Mouse (Mus musculus) WW6 (cell line): ENCODE measurements around the gene Ssx2ip.

Experiments
- DNase-seq: peaks from one replicate; pipeline ENCODE4 v3.0.0-alpha.2; 2013; ENCODE audit warnings: low read depth, low spot score

Gene Ssx2ip

GRCm38 (mm10) chr3:146404311-146405201 is at the start of gene Ssx2ip:
Gene Ssx2ip, plus strand, starts transcription at chr3:146404642.
- DNase-seq = peak; percentile 80

- DNase-seq = no peak
Measured at GRCm38 (mm10) chr3:146355146-146355545, 49.3 kb upstream of the Ssx2ip start.

DNA sequence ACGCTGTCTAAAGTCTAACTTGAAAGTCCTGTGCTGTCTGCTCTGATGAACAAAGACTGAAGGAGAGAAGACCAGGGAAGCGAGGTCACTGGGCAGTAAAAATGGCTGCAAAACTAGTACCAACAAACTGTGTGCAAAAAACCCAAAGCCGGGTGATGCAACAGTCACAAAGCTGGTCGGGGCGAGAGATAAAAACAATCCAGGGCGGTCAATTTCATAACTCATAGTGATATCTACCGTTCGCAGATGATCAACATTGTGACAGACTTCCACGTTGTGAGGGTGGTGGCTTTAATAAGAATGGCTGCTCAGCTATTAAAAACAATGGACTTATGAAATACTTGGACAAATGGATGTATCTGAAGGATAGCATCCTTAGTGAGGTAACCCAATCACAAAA is 39.0 kb upstream of the Ssx2ip start:
- DNase-seq = no peak

DNA sequence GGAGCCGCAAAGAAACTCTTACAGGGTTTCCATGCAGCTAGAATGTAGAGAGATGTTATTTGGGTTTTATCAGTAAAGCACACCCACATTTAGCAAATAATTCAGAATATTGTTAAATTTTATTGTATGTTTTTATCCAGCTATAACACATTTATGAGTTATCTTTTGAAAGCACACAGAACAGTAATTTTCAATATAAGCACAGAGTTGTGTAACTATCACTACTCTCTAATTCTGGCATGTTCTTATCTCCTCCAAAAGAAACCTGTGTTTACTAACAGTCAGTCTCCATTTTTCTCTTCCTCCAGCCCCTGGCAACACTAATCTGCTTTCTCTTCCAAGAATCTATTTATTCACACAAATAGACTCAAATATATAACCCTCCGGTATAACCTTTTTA is 37.4 kb upstream of the Ssx2ip start:
- no peak for DNase-seq

DNA sequence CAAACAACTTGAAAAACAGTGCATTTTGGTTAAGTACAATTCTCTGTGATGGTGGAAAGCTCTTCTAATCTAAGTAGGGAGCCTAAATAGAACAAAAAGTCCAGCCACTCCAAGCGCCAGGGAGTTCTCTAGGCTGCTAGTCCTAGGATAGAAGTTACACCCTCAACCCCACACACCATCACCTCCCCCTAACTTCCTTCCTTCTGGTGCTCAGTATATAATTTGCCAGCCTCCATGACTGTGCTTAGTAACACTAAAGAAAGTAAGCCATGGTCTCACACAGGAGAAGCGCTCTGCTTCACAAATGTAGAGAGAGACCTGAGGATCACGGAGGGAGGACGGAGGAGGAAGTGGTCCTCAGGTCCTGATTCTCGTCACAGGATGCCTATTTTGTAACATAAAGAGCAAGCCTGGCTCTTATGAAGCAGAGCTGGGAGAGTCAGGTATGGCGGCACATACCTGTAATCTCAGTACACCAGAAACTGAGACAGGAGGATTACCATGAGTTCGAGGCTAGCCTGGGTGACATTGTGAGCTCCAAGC is 33.8 kb upstream of the Ssx2ip start:
- no peak for DNase-seq

DNA sequence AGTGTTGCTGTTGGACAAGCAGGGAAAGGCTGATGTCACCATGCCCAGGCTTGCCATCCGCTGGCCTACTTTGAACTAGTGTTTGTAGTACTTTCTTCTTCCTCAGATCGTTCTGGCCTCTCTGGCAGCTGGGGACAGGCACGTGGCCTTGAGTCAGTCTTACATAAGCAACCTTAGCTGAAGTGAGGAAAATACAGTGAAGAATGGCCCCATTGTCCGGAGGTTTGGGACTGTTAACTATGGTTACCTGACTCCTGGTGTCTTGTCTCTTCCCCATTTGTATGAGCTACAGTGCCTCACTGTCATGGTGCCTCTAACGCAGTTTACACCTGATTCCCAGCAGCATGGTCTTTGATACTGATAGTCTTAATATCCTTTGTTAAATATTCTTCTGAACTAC is 33.2 kb upstream of the Ssx2ip start:
- no peak for DNase-seq

- no peak for DNase-seq
Measured at GRCm38 (mm10) chr3:146374596-146375175, 29.8 kb upstream of the Ssx2ip start.

DNA sequence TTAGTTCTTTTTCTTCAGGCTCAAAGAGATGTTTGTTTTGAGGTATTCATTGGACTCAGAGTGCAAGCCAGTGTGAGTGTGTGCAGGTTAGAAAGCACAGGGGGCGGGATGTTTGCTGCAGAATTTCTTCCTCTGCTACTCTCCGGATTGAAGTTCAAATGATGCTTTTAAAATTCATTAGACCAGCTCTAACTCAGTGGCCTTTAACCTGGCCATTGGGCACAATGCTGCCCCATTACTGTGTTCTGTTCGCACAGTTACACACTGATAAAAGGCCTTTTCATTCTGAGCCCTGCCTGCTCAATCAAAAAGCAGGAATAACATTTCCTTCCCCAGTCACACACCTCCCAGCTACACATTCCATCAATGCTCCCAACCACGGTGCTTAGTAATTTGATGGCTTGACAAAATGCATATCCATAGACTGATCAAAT is 29.2 kb upstream of the Ssx2ip start:
- no peak for DNase-seq

DNA sequence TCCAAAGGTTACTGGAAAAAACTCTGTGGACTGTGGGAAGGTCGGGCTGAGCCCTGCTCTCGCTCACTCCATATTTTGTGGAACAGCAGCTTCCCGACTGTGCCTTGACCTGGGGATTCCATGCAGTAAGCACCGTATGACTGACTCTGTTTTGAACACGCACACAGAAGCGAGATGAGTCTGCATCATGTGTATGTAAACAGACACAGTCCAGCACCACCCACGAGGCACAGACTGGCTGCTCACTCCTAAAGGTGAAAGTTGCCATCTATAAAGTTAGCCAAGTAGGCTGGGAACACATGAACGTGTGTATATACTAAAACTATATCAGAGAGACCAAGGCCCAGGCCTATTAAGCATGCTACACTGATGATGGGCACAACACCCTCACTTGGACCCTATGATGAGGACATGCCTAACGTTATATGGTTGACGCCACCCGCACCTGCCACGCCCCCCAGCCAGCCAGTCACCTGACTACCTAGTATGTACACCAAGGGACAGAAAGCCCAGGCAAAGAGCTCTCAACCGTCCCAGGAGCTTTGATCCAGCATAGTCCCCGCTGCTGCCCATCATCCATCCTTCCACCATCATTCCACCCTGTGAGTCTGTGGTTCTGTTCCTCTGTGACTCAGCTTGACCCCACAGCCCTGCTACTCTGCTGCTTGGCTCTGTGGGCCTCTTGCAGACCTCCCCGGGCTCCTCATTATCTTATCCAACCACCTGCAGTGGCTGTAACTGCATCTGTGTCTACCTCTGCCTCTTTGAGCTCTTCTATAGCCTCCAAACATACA is 27.9 kb upstream of the Ssx2ip start:
- no peak for DNase-seq

- DNase-seq = no peak
Measured at GRCm38 (mm10) chr3:146377216-146377615, 27.2 kb upstream of the Ssx2ip start.

DNA sequence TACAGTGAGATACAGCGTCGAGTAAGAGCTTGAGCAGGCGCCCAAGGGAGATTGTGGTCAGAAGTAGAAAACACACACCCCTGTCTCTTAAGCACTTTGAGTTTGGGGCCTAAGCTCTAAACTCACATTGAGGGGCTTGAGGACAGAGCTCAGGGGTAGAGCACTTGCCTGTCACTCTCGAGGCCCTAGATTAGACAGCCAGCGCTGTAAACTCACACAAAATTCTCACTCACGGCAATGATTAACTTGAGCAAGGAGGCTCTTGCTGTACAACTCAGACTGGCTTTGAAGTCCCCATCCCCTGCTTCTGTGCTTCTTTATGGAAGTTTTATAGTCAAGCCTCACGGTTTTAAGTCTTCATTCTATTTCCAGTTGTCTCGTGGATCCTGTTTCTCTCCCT is 25.7 kb upstream of the Ssx2ip start:
- DNase-seq = no peak

DNA sequence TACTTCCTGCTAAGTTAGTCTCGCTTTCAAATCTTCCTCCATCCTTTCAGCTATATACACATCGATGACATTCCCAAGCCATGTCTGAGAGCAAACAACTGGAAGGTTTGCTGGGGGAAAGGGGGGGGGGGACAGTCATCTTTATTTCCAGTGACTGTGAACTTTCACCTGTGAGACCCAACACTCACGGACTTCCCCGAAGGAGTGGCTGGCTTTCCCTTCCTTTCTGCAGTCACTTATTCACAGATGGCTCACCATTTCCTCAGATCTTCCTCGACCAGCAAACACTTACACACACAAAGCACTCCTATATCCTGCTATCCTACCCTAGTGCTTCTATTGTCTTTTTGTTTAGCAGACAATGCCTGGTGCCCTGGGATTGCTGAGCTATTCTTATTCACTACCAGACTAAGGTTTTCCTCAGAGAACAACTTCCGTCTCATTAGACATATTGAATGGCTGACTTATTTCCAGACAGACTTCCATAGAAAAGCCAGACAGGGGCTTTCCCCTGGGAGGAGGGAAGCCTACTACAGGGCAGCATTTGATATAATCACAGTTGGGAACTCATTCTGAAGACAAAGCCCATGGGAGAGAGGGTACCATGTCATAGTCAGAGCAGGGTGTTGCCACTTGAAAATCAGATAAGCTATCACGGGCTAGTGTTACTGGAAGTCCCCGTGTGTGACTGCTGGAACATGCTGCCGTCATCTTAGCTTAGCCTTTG is 24.5 kb upstream of the Ssx2ip start:
- no peak for DNase-seq

DNA sequence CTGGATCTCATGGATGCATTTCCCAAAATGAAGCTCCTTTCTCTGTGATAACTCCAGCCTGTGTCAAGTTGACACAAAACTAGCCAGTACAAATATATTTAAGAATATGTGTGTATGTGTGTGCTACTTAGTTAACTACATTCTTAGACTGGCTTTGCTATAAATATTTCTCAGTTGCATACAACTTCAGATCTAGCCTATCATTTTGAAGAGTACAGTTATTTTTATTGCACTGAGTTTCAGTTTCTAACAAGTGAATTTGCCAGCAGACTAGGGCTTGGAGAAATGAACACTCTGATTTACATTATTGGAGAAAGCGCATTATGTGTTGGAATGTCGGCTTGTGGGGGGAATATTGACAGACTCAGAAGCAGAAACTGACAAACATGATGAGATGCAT is 23.6 kb upstream of the Ssx2ip start:
- DNase-seq = no peak

DNA sequence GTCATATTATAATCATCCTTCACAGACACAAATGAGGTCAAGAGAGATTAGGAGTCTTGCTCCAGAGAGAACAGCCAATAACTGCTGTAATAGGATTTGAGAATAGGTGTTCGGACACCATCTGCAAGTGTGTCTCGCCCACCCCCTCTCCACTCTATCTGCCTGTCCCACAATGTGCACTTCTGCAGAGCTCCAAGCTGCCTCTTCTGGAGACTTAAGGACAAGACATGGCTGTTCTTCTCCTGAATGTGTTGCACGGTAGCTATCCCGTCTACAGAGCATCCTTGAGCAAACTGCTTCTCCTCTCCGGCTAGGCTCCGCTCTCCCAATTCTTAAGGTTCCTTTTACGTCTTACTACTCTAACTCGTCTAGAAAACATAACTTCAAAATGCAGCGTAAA is 23.0 kb upstream of the Ssx2ip start:
- no peak for DNase-seq

DNA sequence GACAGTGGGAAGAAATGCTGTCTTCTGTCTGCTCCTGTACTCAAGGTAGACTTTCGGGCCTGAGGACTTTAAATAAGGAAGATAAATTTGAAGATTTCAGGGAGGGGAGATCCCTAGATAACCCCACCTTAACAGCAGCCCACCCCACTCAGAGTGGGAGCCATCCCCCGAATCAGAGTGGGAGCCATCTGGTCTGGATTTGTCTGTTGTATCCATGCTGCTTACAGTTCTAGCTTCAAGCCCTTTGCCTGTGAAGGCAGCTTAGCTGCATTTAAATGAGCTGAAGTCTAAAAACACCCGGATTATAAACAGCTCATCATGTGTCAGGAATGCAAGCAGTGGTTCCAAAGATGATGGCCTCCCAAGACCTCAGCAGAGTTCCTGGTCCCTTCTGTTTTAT is 17.6 kb upstream of the Ssx2ip start:
- DNase-seq = no peak

- DNase-seq = no peak
Measured at GRCm38 (mm10) chr3:146392656-146393321, 11.7 kb upstream of the Ssx2ip start.

DNA sequence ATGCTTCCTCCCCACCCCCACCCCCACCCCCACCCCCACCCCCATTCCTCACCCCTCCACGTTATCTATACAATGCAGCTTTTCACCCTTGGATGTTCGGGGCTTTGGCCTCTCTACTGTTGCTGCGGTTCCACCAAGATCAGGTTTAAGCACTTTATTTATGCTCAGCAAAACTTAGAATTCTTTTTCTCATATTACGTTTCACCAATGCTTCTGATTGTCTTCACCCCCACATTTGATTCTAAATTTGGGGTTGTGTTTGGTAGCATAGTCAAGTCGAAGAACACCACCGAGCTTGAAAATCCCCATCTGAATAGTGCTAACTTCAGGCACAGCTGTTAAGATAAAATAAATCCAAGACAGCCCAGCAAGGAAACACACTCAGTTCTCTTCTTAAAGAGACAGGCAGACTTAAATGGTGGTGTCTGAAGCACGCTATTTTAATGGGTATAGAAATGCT is 10.8 kb upstream of the Ssx2ip start:
- no peak for DNase-seq

GRCm38 (mm10) chr3:146396256-146396655 is 8.2 kb upstream of the Ssx2ip start:
- DNase-seq = no peak

GRCm38 (mm10) chr3:146396934-146397333 is 7.5 kb upstream of the Ssx2ip start:
- DNase-seq = no peak

DNA sequence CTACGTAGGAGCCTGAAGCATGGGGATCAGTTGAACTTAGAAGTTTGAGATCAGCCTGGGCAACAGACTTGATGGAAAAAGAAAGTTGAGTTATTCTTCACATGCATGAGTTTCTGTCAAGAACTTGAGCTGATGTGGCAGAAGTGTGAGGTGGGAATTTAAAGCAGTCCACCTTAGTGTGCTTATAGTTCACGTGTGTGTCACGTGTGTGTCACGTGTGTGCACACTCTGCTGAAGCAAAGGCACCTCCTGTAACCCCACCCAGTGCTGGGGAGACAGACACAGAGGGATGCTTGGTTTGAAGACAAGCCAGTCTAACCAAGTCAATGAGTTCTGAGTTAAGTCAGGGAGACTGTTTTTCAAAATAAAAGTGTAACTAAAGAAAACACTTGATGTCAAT is 6.6 kb upstream of the Ssx2ip start:
- no peak for DNase-seq

GRCm38 (mm10) chr3:146399203-146399602 is 5.2 kb upstream of the Ssx2ip start:
- no peak for DNase-seq
